Mouse (Mus musculus) gastrocnemius, adult 2 months (tissue): ENCODE results near the gene Sh3rf1. TPM values are rescaled to one million over a fixed set of nuclear protein-coding genes. Genes with fewer than 3 reads are reported as not detected.

Experiments used
- DNase-seq: peaks from one replicate; pipeline ENCODE4 v3.0.0; 2022
- H3K27ac ChIP-seq: fragments of 200-600 bp; 2 replicates; pipeline ENCODE4 v1.8.1; 2022; ENCODE audit warnings: mild to moderate bottlenecking
- H3K4me3 ChIP-seq: fragments of 200-600 bp; 2 replicates; pipeline ENCODE4 v1.8.1; 2022; ENCODE audit warnings: mild to moderate bottlenecking, moderate library complexity
- CTCF ChIP-seq: fragments of 200-600 bp; IDR thresholded peaks from 2 replicates; pipeline ENCODE4 v1.8.1; 2022; ENCODE audit warnings: antibody characterized with exemption, mild to moderate bottlenecking, moderate library complexity
- intact Hi-C: fragments of 180-260 bp; cut with DNase I; formaldehyde crosslinking; loops from one replicate; pipeline ENCODE4 v1.15.1; 2025
- total RNA-seq, 2 experiments: library from RNA; stranded (reverse); gene quantifications; 2 replicates each; pipeline ENCODE4 v1.2.3; 2021

Sh3rf1 gene
- total RNA-seq, 2 experiments from 2014 or later: 1.2 to 1.8 TPM

DNA sequence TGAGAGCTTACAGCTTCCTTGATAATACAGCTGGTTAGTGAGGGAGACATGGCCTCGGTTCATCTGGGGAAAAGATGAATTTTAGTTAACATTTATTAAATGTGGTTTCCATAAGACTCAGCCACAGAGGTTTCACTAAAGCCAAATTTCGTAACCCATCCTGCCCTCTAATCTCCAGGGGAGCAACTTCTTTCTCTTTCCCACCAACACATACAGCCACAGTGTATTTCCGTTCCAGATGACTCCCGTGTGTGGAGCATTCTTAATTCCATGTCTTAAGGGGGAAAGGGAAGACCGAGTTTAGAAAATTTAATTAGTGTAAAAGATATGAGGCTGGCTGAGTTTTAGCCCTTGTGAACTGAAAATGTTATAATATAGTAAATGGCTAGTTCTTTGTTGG, 131.8 kb downstream of the Sh3rf1 start:
- H3K4me3 ChIP-seq: no peak overlapping the region
- no peak for TF ChIP-seq CTCF
- intact Hi-C loops: no loop called here
- no peak for DNase-seq
- no peak overlapping the region for H3K27ac ChIP-seq

DNA sequence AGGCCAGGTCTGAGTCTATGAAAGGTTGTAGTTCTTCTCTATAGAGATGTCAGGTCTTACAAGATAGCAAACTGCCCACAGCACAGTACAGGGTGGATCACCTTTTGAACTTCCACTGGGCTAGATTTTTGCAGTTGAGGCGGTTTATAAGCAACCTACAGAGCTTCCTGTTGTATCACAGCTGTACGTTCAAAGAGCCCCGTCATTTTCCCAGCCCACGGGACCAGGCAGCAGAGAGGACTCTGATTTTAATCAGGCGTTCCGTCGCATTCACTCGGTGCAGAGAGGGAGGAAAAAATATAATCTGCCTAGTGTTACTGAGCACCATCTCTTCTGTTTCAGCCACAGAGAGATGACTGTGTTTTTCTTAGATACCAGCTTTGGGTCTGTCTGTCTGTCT, 135.3 kb downstream of the Sh3rf1 start:
- intact Hi-C loops: no loop called here
- TF ChIP-seq CTCF: no peak
- DNase-seq: no peak
- Histone ChIP-seq H3K4me3 (no peak overlapping the region), H3K27ac (no peak overlapping the region)

DNA sequence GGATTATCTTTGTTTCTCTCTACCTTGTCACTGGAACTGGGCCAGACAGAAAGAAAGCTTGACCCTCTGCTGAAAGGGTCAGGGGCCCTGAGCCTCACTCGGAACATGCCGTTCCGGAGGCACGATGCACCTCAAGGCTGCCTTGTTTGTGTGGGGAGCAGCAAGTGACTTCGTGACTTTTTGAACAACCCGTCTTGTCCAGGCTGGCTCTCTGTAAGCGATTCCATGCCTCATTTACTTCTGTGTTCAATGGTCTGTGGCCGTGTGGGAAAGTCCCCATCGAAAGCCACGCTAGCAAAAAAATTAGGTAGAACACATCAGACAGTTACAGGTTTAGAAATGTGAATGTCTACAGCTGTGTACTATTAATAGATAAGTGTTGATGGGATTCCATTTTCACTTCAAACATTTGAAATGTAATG, 136.2 kb downstream of the Sh3rf1 start:
- Histone ChIP-seq H3K4me3 (no peak overlapping the region), H3K27ac (no peak overlapping the region)
- intact Hi-C loops: no loop called here
- TF ChIP-seq CTCF: no peak
- no peak for DNase-seq

DNA sequence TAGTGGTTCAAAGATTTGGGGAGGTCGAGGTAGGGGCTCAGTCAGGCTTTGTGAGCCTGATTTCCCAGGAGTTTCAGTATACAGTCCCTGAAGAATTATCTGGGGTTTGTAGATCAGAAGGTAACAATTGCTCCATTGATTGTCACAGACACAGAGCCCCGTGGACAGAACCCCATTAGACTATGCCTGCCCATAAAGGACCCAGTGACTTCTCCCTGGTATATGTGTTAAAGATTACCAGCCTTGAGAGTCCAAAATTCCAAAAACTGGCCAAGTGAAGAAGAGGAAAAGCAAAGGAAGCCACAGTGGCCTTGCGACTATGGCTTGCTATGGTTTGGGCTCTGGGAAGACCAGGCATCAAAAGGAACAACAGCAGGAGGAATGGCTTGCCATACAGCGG, 136.7 kb downstream of the Sh3rf1 start:
- TF ChIP-seq CTCF: no peak
- no peak overlapping the region for H3K4me3 ChIP-seq
- intact Hi-C loops: no loop called here
- DNase-seq: no peak
- no peak overlapping the region for H3K27ac ChIP-seq

DNA sequence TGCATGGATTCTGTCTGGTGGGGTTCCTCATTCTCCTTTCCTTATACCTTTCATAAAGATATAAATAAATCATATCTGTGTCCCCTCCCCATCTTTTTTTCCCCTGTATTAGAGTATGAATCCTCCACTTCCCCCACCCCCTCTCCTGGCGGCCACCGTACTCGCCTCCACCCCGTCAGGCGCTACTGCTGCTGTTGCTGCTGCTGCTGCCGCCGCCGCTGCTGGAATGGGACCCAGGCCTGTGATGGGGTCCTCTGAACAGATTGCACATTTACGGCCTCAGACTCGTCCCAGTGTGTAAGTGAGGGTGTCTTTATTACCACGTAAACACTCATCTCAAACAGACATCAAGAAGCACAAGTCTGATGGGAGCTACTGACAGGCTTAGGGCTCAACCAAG, 137.8 kb downstream of the Sh3rf1 start:
- H3K4me3 ChIP-seq: no peak overlapping the region
- TF ChIP-seq CTCF: no peak
- no peak overlapping the region for H3K27ac ChIP-seq
- intact Hi-C loops: no loop called here
- DNase-seq: no peak

DNA sequence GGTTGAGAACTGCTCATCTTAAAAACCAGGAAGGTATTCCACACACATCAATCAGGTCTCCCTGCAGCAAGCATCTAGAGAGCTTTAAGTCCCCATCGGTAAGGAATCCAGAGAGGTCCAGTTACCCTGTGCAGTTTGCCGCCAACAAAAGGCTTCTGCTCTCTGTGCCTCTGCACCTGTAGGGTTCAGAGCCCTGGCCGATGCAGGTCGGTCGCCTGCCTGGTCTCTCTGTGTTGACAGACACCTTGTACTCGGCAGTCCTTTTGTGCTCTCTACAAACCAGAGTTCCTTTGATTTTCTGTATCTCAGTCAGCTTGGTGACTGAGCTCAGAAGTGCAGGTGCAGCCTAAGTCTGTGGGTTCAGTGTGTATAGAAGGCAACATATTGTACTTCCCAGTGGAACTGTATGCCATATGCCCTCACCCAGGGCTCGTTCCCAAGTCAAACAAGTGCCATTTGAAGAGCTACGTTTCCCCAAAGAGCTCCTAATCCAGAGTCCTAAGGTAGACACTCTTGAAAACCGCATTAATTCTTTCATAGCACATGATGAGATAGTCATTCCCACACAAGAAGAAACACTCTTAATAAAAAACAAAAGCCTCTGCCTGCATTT, 138.7 kb downstream of the Sh3rf1 start:
- TF ChIP-seq CTCF: no peak
- intact Hi-C loops: no loop called here
- no peak for DNase-seq
- H3K4me3 ChIP-seq: no peak overlapping the region
- H3K27ac ChIP-seq: no peak overlapping the region

DNA sequence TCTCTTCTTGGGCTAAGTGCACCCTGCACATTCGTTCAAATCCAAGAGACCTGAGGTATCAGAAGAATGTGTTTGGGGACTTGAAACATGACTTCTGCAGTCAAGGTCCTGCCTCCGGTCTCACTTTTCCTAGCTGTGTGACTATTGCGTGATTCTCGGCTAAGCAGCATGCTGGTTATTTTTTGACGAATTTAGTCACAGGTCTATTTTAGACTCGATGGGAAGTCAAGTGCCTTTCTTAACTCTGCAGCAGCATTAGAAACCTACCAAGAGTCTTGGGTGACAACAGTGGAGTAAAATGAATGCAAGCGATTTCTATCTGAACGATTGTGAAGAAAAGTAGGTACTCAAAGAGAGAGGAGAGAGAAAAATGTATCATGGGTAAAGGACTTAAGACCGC, 149.6 kb downstream of the Sh3rf1 start:
- DNase-seq: no peak
- H3K27ac ChIP-seq: no peak overlapping the region
- no peak for TF ChIP-seq CTCF
- intact Hi-C loops: loop anchor here (10.0 kb wide), 1 partner anchor 149 kb away; the partner anchor contains the start of gene Sh3rf1
- no peak overlapping the region for H3K4me3 ChIP-seq

DNA sequence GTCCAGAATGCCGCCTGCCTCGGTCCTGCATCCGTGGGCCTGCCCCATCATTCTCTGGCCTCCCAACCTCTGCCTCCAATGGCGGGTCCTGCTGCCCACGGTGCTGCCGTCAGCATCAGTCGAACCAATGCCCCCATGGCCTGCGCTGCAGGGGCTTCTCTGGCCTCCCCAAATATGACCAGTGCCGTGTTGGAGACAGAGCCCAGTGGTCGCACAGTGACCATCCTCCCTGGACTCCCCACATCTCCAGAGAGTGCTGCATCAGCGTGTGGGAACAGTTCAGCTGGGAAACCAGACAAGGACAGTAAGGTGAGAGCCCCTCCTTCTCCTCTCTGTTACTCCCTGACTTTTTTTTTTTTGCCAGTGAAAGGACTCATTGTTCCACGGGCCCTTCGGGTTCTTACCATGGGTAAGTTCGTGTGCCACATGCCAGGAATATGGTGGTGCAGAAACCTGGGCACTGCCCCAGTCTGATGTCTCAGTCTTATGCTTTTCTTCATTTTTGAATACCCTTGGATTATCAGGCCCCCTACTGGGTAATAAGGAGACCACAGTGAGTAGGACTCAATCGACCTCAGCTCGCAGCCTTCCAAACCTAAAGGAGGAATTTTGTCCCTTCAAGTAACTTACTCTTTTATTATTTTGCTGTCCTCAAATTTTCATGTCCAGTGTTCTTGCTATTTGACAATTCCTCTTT, 150.5 kb downstream of the Sh3rf1 start:
- no peak for DNase-seq
- intact Hi-C loops: loop anchor here (10.0 kb wide), 1 partner anchor 149 kb away; the partner anchor contains the start of gene Sh3rf1
- H3K27ac ChIP-seq: no peak overlapping the region
- no peak overlapping the region for H3K4me3 ChIP-seq
- TF ChIP-seq CTCF: peak; percentile 44

DNA sequence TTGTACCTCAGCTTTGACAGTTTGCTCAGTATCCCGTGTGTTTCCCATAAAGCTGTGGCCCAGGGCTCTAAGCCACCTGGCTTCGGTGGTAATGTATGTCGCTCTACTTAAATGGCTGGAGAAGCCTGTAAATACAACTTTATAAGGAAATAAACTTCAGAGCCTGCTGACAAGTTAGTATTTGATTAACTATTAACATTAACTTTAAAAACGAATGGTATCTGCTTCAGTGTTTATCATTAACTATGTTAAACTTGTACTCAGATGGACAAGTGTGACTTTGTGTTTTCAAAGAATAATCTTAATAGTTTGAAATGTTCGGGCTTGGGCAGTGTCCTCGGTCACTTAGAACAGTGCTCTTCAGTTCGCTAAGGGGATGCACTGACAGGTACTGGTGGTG, 151.5 kb downstream of the Sh3rf1 start:
- Histone ChIP-seq H3K4me3 (no peak overlapping the region), H3K27ac (no peak overlapping the region)
- intact Hi-C loops: loop anchor here (10.0 kb wide), 1 partner anchor 150 kb away; the partner anchor contains the start of gene Sh3rf1
- DNase-seq: no peak
- no peak for TF ChIP-seq CTCF

DNA sequence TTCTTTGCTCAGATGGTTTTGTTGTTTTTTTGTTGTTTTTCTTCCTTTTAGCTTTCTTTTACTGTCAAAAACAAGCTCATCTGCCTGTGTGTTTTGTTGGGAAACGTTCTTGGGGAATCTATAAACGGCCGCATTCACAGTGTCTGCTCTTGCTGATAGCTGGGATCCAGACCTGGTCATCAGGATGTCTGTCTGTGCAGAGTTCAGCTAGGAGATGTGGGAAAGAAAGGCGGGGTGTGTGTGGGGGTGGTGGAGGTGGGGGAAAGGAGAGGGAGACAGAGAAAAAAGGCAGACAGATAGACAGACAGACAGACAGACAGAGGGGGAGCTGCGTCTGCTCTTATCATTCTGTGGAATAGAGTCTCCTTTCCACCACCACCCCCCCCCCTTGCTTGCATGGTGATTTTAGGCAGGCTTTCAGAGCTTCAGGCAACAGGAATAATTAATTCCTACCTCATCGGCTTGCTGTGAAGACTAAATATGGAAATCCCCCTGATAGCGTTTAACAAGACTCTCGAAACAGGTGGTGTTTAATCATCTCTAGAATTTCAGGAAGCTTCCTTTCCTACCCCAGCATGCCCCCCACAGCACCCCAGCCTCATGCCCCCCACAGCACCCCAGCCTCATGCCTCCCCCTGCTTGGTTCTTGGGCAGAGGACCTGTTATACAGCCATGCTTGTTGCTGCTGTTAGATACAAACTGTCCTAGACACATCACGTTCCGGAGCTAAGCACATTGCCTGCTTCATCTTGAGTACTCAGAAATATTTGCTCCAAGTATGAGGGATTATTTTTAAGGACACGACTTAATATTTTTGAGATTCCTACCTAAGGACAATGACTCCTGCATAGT, 155.4 kb downstream of the Sh3rf1 start:
- no peak for DNase-seq
- Histone ChIP-seq H3K4me3 (no peak overlapping the region), H3K27ac (no peak overlapping the region)
- intact Hi-C loops: loop anchor here (10.0 kb wide), 1 partner anchor 154 kb away; the partner anchor contains the start of gene Sh3rf1
- no peak for TF ChIP-seq CTCF

DNA sequence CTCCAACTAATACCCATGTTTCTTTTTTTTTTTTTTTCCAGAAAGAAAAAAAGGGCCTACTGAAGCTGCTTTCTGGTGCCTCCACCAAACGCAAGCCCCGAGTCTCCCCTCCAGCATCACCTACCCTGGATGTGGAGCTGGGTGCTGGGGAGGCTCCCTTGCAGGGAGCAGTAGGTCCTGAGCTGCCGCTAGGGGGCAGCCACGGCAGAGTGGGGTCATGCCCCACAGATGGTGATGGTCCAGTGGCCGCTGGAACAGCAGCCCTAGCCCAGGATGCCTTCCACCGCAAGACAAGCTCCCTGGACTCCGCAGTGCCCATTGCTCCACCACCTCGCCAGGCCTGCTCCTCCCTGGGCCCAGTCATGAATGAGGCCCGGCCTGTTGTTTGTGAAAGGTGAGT, 160.9 kb downstream of the Sh3rf1 start:
- H3K4me3 ChIP-seq: no peak overlapping the region
- DNase-seq: no peak
- no peak overlapping the region for H3K27ac ChIP-seq
- peak; percentile 21 for TF ChIP-seq CTCF
- intact Hi-C loops: no loop called here

DNA sequence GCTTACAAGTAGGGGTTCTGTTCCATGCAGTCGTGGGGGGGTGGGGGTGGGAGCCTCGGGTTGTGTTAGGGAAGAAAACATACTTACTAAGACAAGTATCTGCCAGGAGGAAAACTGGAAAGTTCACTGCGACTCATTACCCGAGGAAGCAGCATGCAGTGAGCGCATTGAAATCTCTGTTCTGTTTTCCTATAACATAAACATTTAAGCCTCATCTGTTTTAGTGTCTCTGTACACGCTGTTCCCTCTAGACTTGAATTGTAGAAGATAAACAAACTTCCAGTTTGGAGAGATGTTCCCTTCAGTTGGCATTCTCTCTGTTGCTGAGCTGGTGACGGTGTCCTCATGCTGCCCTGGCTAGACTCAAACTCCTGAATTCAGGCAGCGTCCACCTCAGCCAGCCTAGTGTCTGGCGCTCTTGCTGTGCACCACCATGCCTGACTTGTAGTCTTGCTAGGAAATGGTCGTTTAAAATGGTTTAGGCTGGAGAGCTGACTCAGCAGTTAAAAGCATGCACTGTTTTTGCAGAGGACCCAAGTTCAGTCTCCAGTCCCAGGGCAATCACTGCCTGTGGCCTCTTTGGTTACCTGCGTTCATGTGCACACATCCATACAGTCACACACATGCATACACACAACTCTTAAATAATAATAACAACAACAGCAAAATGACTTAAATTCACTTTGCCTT, 162.0 kb downstream of the Sh3rf1 start:
- Histone ChIP-seq H3K27ac (no peak overlapping the region), H3K4me3 (no peak overlapping the region)
- DNase-seq: no peak
- TF ChIP-seq CTCF: no peak
- intact Hi-C loops: no loop called here
